Mouse (Mus musculus) brain, embryonic 14.5 days (tissue): ENCODE measurements around the gene Cirbp.

Source experiments
- CTCF ChIP-seq: fragments of 200-500 bp; IDR thresholded peaks from 2 replicates; pipeline ENCODE4 v1.5.1; 2012; ENCODE audit warnings: inconsistent platforms, mild to moderate bottlenecking, moderate library complexity, borderline replicate concordance; ENCODE audit not compliant: insufficient read depth, insufficient read length; ENCODE audit errors: extremely low read depth
- POLR2A ChIP-seq: fragments of 200-500 bp; IDR thresholded peaks from 2 replicates; pipeline ENCODE4 v1.6.1; 2012; ENCODE audit warnings: mild to moderate bottlenecking, inconsistent platforms, borderline replicate concordance; ENCODE audit not compliant: poor library complexity, insufficient read depth, insufficient read length, severe bottlenecking; ENCODE audit errors: extremely low read depth

- TF ChIP-seq CTCF (no peak), POLR2A (no peak)
These were observed 21.6 kb upstream of the Cirbp start for GRCm38 (mm10) chr10:80144159-80144558.
